Mouse (Mus musculus) midbrain, embryonic 13.5 days (tissue): ENCODE data around the gene Cntn4. TPM values are rescaled to one million over a fixed set of nuclear protein-coding genes. Genes with fewer than 3 reads are reported as not detected.

ENCODE experiments used
- ATAC-seq: fragments of 200-750 bp; cut with Nextera tagmentation; 2 replicates; pipeline ENCODE4 v1.8.0; 2017; ENCODE audit warnings: mild to moderate bottlenecking, moderate TSS enrichment, moderate library complexity
- H3K27ac ChIP-seq: fragments of 300-500 bp; sonication (generic); 2 replicates; pipeline ENCODE4 v1.5.1; 2015; ENCODE audit warnings: inconsistent platforms, mild to moderate bottlenecking, moderate library complexity
- H3K27me3 ChIP-seq: fragments of 300-500 bp; sonication (generic); 2 replicates; pipeline ENCODE4 v1.6.1; 2015; ENCODE audit warnings: mild to moderate bottlenecking, inconsistent platforms
- H3K36me3 ChIP-seq: fragments of 300-500 bp; sonication (generic); 2 replicates; pipeline ENCODE4 v1.6.1; 2015; ENCODE audit warnings: mild to moderate bottlenecking, inconsistent platforms
- H3K4me1 ChIP-seq: fragments of 300-500 bp; sonication (generic); replicated peaks from 2 replicates; pipeline ENCODE4 v1.6.1; 2015; ENCODE audit warnings: inconsistent platforms
- H3K4me2 ChIP-seq: fragments of 300-500 bp; sonication (generic); replicated peaks from 2 replicates; pipeline ENCODE4 v1.6.1; 2015; ENCODE audit warnings: moderate library complexity, mild to moderate bottlenecking, inconsistent platforms
- H3K4me3 ChIP-seq: fragments of 300-500 bp; sonication (generic); replicated peaks from 2 replicates; pipeline ENCODE4 v1.5.1; 2015; ENCODE audit warnings: mild to moderate bottlenecking, inconsistent platforms
- H3K9ac ChIP-seq: fragments of 300-500 bp; sonication (generic); replicated peaks from 2 replicates; pipeline ENCODE4 v1.6.1; 2015; ENCODE audit warnings: mild to moderate bottlenecking, inconsistent platforms
- H3K9me3 ChIP-seq: fragments of 300-500 bp; sonication (generic); 2 replicates; pipeline ENCODE4 v1.6.1; 2016; ENCODE audit warnings: mild to moderate bottlenecking, inconsistent platforms
- WGBS: fragments of 180-500 bp; shearing (Covaris S2); methylation state at CpG from one replicate; pipeline ENCODE4 v1.1.7; 2015; 5-methylcytosine and 5-hydroxymethylcytosine counted together
- polyA plus RNA-seq: library from polyadenylated mRNA; unstranded; fragments of >200 nt; fragmentation: Nextera tagmentation; extraction: Ambion mirVana; gene quantifications from 2 replicates; pipeline ENCODE4 v1.2.1, GENCODE M21; 2015

Cntn4 gene
- polyA plus RNA-seq, result 10.9 and 11.4 TPM in 2 replicates

DNA sequence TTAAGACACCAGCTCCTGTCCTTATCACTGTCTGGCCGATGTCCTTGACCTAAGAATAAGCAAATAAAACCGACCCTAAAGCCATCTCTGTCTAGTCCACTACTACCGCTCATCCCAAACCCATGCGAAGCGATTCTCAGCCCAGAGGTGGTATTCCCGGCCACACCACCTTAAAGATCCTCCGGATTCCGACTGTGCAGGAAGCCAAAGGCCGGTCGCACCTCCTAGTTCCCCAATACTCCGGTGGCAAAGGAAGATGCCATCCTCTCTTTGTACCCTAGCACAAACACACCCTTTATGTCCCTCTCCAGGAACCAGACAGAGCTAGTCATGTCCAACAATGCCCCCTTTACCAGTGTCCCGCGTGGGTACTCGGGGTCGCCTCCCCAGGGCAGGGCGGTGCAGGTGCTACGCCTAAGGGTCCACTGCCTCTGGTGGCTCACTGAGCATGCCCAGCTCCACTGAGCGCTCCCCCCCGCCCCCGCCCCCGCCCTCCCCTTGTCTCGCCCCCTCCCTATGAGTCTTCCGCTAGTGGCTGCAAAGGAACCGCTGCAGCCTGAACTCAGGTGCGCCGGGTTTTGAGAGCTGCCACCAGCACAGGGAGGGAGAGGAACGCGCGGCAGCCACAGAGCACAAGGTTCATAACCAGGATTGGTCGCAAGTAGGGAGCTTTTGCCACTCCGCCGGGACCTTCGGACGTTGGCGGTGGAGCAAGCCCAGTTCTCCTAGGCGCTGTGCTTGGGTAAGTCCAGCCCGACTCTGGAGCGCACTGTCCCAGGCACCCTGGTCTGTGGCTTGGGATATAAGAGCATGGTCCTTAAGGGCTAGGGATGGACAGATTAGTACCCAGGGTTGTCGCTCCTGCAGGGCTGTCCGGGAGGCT lies at the start of gene Cntn4:
Cntn4 (plus strand) TSS at position 512 of the 883 bp plus-strand sequence.
- ATAC-seq, result peak; percentile 93
- H3K9ac ChIP-seq, result peak within 1 kb of the TSS; percentile 56
- peaks cover 10% of the 10 kb centered on the region for H3K4me1 ChIP-seq
- peak within 1 kb of the TSS; percentile 52 for H3K4me3 ChIP-seq
- WGBS, result 1% methylated on average over 40 of the region's 40 CpGs
- H3K27me3 ChIP-seq, result peaks cover 24% of the 10 kb centered on the region
- H3K4me2 ChIP-seq, result peak within 1 kb of the TSS; percentile 69
- H3K27ac ChIP-seq, result no peak within 1 kb of the TSS; the same call in 1 of the 2 replicates
- H3K36me3 ChIP-seq, result no peaks in the 10 kb centered on the region
- no peaks in the 10 kb centered on the region for H3K9me3 ChIP-seq

DNA sequence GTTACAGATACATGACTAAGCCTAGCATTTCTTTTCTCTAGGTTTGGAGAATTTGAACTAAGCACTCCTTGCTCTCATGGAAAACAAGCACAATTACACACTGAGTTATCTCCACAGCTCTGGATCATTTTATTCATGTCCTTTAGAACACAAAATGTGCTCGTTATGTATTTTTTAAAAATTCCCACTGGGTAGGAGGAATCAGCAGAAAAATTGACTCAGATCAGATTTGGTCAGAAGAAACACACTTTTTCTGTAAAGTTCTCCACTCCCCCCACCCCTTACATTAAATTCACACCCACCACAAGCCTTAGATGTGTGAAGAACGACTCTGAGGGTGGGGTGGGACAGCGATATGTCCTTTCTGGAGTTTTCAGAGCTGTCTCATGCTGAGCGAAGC lies 3.2 kb upstream of the Cntn4 start:
- Histone ChIP-seq H3K27me3 (peaks cover 18% of the 10 kb centered on the region), H3K27ac (no peak overlapping the region), H3K4me3 (no peak overlapping the region), H3K36me3 (no peaks in the 10 kb centered on the region), H3K9ac (no peak overlapping the region), H3K4me2 (no peak overlapping the region), H3K4me1 (peaks cover 10% of the 10 kb centered on the region), H3K9me3 (no peaks in the 10 kb centered on the region)
- ATAC-seq, result no peak
- WGBS, result 86% methylated on average over 4 of the region's 4 CpGs

DNA sequence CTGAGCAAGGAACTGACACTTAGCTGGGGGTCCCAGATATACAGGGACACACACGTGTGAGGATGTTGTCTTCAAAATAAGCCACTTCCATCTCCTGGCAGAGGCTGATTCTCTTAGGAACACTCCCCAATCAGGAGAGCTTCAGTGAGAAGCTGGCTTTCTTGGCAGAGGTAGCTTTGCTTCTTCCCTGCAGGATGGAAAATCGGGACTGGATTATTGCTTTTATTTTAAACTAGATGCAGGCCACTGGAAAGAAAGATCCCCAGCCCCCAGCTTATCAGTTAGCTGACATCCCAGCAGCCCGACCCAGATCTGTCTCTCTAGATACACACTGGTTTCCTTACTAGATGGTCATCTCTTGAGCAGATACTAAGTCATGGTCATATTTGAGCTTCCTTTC lies 2.4 kb upstream of the Cntn4 start:
- Histone ChIP-seq H3K27me3 (peaks cover 24% of the 10 kb centered on the region), H3K4me1 (peaks cover 10% of the 10 kb centered on the region), H3K36me3 (no peaks in the 10 kb centered on the region), H3K4me3 (no peak overlapping the region), H3K27ac (no peak overlapping the region), H3K4me2 (no peak overlapping the region), H3K9me3 (no peaks in the 10 kb centered on the region), H3K9ac (no peak overlapping the region)
- ATAC-seq, result no peak
- 42% methylated on average over 3 of the region's 3 CpGs for WGBS

DNA sequence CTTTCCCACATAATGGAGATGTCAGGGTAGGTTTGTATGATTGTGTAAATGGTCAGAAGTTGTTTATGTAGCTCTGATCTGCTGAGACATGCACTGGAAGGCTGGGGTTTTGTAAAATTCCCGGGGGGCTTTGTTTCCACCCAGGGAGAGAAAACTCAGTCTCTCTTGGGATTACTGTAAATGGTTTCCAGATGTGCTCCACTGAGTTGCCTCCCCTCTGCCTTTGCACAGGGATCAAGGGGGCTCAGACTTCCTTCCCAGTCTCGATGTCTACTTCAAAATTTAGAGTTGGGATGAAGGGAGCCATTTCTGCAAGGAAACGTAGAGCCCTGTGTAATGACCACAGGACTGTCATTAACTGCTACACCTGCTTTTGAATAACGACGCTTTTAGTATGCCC lies 823 bp upstream of the Cntn4 start:
- H3K36me3 ChIP-seq, result no peaks in the 10 kb centered on the region
- H3K9ac ChIP-seq, result peak overlapping the region; percentile 56; the same call in 1 of the 2 replicates
- no peak; the same call in 1 of the 2 replicates for ATAC-seq
- H3K9me3 ChIP-seq, result no peaks in the 10 kb centered on the region
- peaks cover 24% of the 10 kb centered on the region for H3K27me3 ChIP-seq
- peak overlapping the region; percentile 69 for H3K4me2 ChIP-seq
- H3K4me1 ChIP-seq, result peaks cover 10% of the 10 kb centered on the region
- 29% methylated on average over 5 of the region's 5 CpGs for WGBS
- H3K27ac ChIP-seq, result no peak overlapping the region
- H3K4me3 ChIP-seq, result peak overlapping the region; percentile 52

DNA sequence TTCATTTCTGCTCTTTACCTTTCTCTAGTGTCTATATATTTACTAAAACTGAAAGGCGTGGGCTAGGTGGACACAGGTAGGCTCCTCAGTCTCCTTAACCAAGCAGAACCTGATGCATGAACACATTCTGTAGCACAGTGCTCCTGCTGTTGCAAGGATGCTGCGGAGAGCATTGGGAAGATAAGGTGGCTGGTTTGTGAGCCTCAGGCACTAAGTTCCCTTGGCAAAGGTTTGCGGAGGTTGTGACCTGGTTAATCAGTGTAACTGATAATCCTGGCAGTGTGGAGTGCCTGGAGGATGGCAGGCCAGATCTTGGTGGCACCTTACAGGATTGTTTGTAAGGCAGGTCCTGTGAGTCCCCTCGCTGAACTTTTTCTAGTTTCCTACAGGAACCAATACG lies 1.3 kb downstream of the Cntn4 start:
- peak overlapping the region; percentile 52 for H3K4me3 ChIP-seq
- peak overlapping the region; percentile 69 for H3K4me2 ChIP-seq
- H3K27me3 ChIP-seq, result peaks cover 24% of the 10 kb centered on the region
- H3K27ac ChIP-seq, result no peak overlapping the region
- H3K4me1 ChIP-seq, result peaks cover 10% of the 10 kb centered on the region
- no peak overlapping the region for H3K9ac ChIP-seq
- H3K36me3 ChIP-seq, result no peaks in the 10 kb centered on the region
- 8% methylated on average over 5 of the region's 5 CpGs for WGBS
- no peak for ATAC-seq
- H3K9me3 ChIP-seq, result no peaks in the 10 kb centered on the region

DNA sequence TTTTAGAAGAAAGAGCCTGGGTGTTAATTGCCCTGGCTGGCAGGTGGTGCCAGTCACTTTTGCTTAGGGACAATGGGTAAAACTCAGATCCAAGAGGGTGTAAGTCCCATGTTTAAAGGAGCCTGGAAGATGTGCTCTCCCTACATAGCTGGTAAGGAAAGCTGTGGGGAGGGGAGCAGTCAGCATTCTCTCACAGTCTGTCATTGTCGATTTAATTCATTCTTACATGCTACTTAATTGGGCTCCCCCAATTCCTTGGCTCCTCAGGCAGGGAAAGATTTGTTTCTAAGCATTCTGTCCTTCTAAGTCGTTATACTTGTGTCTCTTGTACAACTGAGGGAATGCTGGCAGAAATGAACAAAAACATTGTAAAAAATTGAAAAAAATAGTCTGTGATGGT lies 4.0 kb downstream of the Cntn4 start:
- H3K4me3 ChIP-seq, result no peak overlapping the region
- peaks cover 9% of the 10 kb centered on the region for H3K4me1 ChIP-seq
- no peaks in the 10 kb centered on the region for H3K36me3 ChIP-seq
- peaks cover 24% of the 10 kb centered on the region for H3K27me3 ChIP-seq
- no peak for ATAC-seq
- no peak overlapping the region for H3K9ac ChIP-seq
- H3K9me3 ChIP-seq, result no peaks in the 10 kb centered on the region
- no peak overlapping the region for H3K4me2 ChIP-seq
- H3K27ac ChIP-seq, result no peak overlapping the region
- 56% methylated on average over 2 of the region's 2 CpGs for WGBS

DNA sequence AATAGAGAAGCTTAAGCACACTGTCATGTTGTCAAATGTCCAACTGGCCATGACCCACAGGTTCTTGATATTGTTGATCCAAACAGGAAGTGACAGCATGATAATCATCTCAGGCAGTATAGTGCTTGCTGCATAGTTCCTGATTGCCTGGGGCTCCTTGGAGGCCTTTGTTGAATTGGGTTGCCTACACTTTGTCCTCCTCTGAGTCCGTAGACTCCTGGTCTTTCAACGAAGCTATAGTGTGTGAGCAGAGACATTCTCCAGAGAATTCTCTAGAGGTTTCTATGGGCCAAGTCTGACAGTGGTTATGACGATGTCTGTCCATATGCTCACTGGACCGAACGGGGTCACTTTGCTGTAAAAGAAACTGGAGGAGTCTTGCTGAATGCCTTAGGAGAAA lies 5.8 kb downstream of the Cntn4 start:
- Histone ChIP-seq H3K9me3 (no peaks in the 10 kb centered on the region), H3K4me2 (no peak overlapping the region), H3K4me3 (no peak overlapping the region), H3K9ac (no peak overlapping the region), H3K36me3 (no peaks in the 10 kb centered on the region), H3K27me3 (peaks cover 17% of the 10 kb centered on the region), H3K27ac (no peak overlapping the region), H3K4me1 (peaks cover 2% of the 10 kb centered on the region; the same call in 1 of the 2 replicates)
- WGBS, result 83% methylated on average over 5 of the region's 5 CpGs
- ATAC-seq, result no peak

DNA sequence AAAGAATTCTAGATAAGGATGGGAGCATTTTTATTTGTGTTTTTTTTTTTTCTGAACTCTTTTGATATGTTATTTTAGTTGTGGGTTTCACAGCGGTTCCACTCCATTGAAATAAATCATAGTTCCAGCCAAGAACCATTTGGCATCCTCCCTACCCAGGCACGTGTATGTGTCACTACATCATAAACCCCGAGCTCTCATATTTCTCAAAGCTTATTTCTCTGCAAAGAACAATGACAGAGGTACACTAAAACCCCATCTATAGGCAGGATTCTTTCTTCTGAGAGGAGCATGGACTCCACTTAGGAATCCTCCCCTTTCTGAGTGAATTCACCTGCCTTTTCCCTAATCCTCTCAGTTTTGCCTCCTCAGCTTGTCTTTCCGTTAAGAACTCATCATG lies 6.7 kb downstream of the Cntn4 start:
- WGBS, result 61% methylated on average over 4 of the region's 4 CpGs
- Histone ChIP-seq H3K36me3 (no peaks in the 10 kb centered on the region), H3K9ac (no peak overlapping the region), H3K4me2 (no peak overlapping the region), H3K9me3 (no peaks in the 10 kb centered on the region), H3K4me1 (no peaks in the 10 kb centered on the region; the same call in 1 of the 2 replicates), H3K4me3 (no peak overlapping the region), H3K27ac (no peak overlapping the region), H3K27me3 (peaks cover 8% of the 10 kb centered on the region)
- no peak for ATAC-seq

DNA sequence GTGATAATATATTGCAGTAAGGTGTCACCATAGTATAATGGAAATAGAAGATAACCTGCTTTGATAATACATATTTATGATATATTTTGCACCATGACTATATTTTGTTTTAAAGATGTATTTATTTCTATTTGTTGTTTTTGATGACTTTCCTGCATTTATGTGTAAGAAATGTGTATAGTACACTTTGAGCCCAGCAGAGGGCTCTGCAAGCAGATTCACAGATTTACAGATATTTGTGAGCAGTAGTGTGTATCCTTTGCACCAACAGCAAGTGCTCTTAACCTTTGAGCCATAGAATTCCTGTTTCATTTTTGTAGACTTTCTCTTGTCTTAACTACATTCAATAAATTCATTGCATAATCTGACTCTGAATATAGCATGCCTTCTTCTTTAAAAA lies 10.7 kb downstream of the Cntn4 start:
- Histone ChIP-seq H3K9ac (no peak overlapping the region), H3K4me1 (no peaks in the 10 kb centered on the region), H3K4me3 (no peak overlapping the region), H3K27ac (no peak overlapping the region), H3K36me3 (no peaks in the 10 kb centered on the region), H3K27me3 (no peaks in the 10 kb centered on the region), H3K4me2 (no peak overlapping the region), H3K9me3 (no peaks in the 10 kb centered on the region)
- ATAC-seq, result no peak

DNA sequence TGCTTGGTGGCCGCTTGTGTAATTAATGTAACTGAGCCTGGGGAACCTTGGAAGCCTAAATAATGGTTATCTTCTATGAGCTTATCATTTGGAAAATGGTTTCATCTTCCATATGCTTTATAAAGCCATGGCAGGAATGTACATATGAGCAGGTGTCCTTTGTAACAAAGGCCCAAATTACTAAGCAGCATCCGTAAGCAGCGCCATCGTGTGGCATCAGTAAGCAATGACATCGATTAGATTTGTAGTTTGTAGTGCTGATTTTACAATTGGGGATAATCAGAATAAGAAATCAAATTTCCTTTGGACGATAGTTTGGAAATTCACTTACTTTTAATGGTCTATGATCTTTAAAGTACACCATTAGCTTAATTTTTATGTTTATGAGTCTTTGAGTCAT lies 64.6 kb downstream of the Cntn4 start:
- Histone ChIP-seq H3K36me3 (no peaks in the 10 kb centered on the region), H3K27me3 (no peaks in the 10 kb centered on the region), H3K27ac (no peak overlapping the region), H3K9me3 (no peaks in the 10 kb centered on the region), H3K4me3 (no peak overlapping the region), H3K4me1 (no peaks in the 10 kb centered on the region), H3K9ac (no peak overlapping the region), H3K4me2 (no peak overlapping the region)
- ATAC-seq, result no peak
- 28% methylated on average over 6 of the region's 6 CpGs for WGBS

DNA sequence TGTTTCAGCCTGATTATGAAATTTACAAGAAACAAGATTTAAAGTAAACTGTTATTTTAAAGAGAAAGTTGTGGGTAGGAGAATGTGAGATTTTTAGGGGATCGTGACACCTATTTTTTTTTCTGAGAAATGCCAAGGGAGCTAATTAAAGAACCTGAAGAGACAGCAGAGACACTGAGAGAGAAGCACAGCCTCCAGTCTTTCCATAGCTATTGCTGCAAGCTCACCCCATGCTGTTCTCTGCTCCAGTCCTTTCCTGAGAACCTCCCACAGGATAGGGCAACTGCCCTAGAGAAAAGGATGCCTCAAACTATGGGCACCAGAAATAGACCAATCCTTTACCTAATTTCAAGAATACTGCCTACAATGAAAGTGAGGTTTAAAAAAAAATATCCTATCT lies 103.2 kb downstream of the Cntn4 start:
- H3K27ac ChIP-seq, result no peak overlapping the region
- no peaks in the 10 kb centered on the region for H3K9me3 ChIP-seq
- ATAC-seq, result no peak
- H3K36me3 ChIP-seq, result no peaks in the 10 kb centered on the region
- H3K4me2 ChIP-seq, result no peak overlapping the region
- H3K4me1 ChIP-seq, result no peaks in the 10 kb centered on the region
- WGBS, result 79% methylated on average over 1 of the region's 1 CpGs
- H3K9ac ChIP-seq, result no peak overlapping the region
- no peak overlapping the region for H3K4me3 ChIP-seq
- no peaks in the 10 kb centered on the region for H3K27me3 ChIP-seq

DNA sequence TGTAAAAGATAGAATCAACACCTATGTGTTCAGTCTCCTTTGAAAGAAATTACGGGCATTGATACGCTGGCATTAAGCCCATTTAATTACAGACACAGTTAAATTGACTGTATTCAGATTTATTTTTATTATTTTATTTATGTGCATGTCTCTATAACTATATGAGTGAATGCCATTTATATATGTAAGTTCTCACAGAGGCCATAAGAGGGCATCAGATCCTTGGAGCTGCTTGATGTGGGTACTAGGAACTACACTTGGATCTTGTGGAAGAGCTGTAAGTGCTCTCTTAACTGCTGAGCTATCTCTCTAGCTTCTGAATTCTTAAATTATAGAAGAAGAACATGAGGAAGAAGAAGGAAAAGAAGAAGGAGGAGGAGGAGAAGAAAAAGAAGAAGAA lies 111.0 kb downstream of the Cntn4 start:
- ATAC-seq, result no peak
- Histone ChIP-seq H3K27ac (no peak overlapping the region), H3K9ac (no peak overlapping the region), H3K27me3 (no peaks in the 10 kb centered on the region), H3K4me2 (no peak overlapping the region), H3K4me1 (no peaks in the 10 kb centered on the region), H3K4me3 (no peak overlapping the region), H3K9me3 (no peaks in the 10 kb centered on the region), H3K36me3 (no peaks in the 10 kb centered on the region)
- WGBS, result 96% methylated on average over 2 of the region's 2 CpGs

DNA sequence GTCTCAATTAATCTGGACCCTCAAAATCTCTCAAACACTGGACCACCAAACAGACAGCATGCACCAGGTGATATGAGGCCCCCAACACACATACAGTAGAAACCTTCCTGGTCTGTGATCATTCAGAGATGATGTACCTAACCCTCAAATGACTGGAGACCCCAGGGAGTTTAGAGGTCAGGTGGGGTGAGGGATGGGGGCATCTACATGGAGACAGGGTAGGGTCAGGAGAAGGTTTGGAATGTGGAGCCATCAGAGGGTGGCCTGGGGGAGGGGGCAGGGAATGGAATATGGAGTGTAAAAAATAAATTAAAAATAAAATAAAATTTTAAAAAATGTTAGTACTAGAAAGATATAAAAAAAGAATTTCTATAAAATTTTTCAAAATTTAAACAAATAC lies 157.6 kb downstream of the Cntn4 start:
- H3K4me3 ChIP-seq, result no peak overlapping the region
- no peak overlapping the region for H3K4me2 ChIP-seq
- no peaks in the 10 kb centered on the region for H3K27me3 ChIP-seq
- no peaks in the 10 kb centered on the region for H3K36me3 ChIP-seq
- H3K9me3 ChIP-seq, result no peaks in the 10 kb centered on the region
- H3K9ac ChIP-seq, result no peak overlapping the region
- no peak overlapping the region for H3K27ac ChIP-seq
- H3K4me1 ChIP-seq, result no peaks in the 10 kb centered on the region
- no peak for ATAC-seq
